Comparison of ENCODE assay signal across 12 mouse cellular contexts in the genomic region with DNA sequence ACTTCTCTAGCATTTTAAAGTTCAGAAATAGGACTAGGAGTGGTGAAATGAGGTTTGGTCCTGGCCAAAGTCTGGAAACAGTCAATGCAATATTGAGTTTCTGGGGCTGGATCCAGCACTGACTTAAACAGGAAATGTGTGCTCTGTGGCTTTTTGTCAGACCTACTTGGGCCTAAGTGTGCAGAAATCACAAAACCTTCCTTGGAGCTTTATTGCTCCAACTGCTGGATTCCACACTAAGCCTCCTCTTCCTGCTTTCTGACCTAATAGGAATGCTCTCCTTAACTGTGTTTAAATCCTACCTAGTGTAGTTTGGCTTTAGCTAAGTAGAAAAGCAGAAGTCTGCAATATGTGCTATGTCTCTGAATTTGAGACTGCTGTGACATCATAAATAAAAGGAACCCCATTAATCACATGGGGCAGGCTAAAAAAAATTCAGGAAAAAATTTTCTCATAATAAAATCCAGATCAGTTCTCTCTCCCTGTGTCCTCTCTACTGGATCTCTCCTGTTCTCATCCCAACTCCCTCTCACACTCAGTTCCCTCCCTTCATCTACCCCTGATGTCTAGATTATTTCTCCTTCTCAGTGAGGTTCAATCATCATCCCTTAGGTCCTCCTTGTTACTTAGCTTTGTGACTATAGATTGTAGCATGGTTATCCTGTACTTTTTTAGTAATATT.
DNase-seq lines count a peak whose midpoint lies in the region; ATAC-seq lines count a peak whose summit lies in the region.
"Had no signal": no experiment of that assay in that cellular context is flagged by ENCODE, and none has a peak within 500 bp of the region (broad histone marks: within the 10 kb centered on the region; RNA-seq: fewer than 3 reads in every experiment).

No protein-coding gene starts in this region.

- H3K4me3 ChIP-seq in embryonic facial prominence, embryonic 12.5 days, result no peak overlapping the region
- H3K4me3 ChIP-seq in heart, embryonic 13.5 days, result no peak overlapping the region
- no peak overlapping the region for H3K4me3 ChIP-seq in limb, embryonic 15.5 days

- no peaks in the 10 kb centered on the region for H3K36me3 ChIP-seq in embryonic facial prominence, embryonic 12.5 days
- H3K36me3 ChIP-seq in heart, embryonic 13.5 days, result no peaks in the 10 kb centered on the region
- H3K36me3 ChIP-seq in limb, embryonic 15.5 days, result no peaks in the 10 kb centered on the region

- H3K9ac ChIP-seq in embryonic facial prominence, embryonic 12.5 days, result no peak overlapping the region
- H3K9ac ChIP-seq in heart, embryonic 13.5 days, result no peak overlapping the region
- no peak overlapping the region for H3K9ac ChIP-seq in limb, embryonic 15.5 days

- H3K27me3 ChIP-seq in embryonic facial prominence, embryonic 12.5 days, result no peaks in the 10 kb centered on the region
- H3K27me3 ChIP-seq in heart, embryonic 13.5 days (replicated peaks), result no peaks in the 10 kb centered on the region
- H3K27me3 ChIP-seq in limb, embryonic 15.5 days, result no peaks in the 10 kb centered on the region
- H3K27me3 ChIP-seq: CH12.LX had no signal

- no peak overlapping the region for H3K27ac ChIP-seq in embryonic facial prominence, embryonic 12.5 days
- peak overlapping the region; percentile 44 for H3K27ac ChIP-seq in heart, embryonic 13.5 days (replicated peaks)
- H3K27ac ChIP-seq in limb, embryonic 15.5 days, result peak overlapping the region; percentile 81
- H3K27ac ChIP-seq: macrophage had no signal

- H3K4me2 ChIP-seq in embryonic facial prominence, embryonic 12.5 days (replicated peaks), result no peak overlapping the region
- no peak overlapping the region for H3K4me2 ChIP-seq in heart, embryonic 13.5 days
- H3K4me2 ChIP-seq in limb, embryonic 15.5 days, result no peak overlapping the region

- H3K4me1 ChIP-seq in embryonic facial prominence, embryonic 12.5 days, result no peaks in the 10 kb centered on the region
- H3K4me1 ChIP-seq in heart, embryonic 13.5 days, result no peaks in the 10 kb centered on the region
- no peaks in the 10 kb centered on the region for H3K4me1 ChIP-seq in limb, embryonic 15.5 days

- H3K9me3 ChIP-seq in embryonic facial prominence, embryonic 12.5 days, result no peaks in the 10 kb centered on the region
- H3K9me3 ChIP-seq in heart, embryonic 13.5 days, result no peaks in the 10 kb centered on the region
- no peaks in the 10 kb centered on the region for H3K9me3 ChIP-seq in limb, embryonic 15.5 days

- peak; percentile 60; the same call in 1 of the 2 replicates for ATAC-seq in embryonic facial prominence, embryonic 12.5 days (ENCODE audit: insufficient number of reproducible peaks, insufficient read depth, low FRiP score, low TSS enrichment)
- no peak for ATAC-seq in heart, embryonic 13.5 days (ENCODE audit: extremely low read depth, insufficient number of reproducible peaks, low FRiP score, low TSS enrichment)
- ATAC-seq in limb, embryonic 15.5 days (ENCODE audit: insufficient number of reproducible peaks, low FRiP score, low TSS enrichment, low read depth), result peak; percentile 92
- ATAC-seq: inflammation-experienced regulatory T-cells, adult 6 months had no signal

- DNase-seq in kidney, adult 9 months, result peak; percentile 2
- DNase-seq in kidney, adult 18-20 months, result no peak
- DNase-seq in thymus, postnatal 0 days (ENCODE audit: low spot score), result no peak
- no peak for DNase-seq in right cerebral cortex, postnatal 14 days
- DNase-seq in left cerebral cortex, adult 11 months (ENCODE audit: low spot score), result no peak
- DNase-seq: right cerebral cortex, adult 18-20 months had no signal
